Mouse (Mus musculus) T-helper 2 cell (primary cell): ENCODE results near the gene Arid1a.

Source experiments
- in situ Hi-C: fragments of 300-600 bp; cut with MboI, MseI; formaldehyde crosslinking; loops from one replicate; pipeline ENCODE4 v1.15.1; 2025; ENCODE audit warnings: high pct_unique_total_duplicates

The Arid1a gene

GRCm38 (mm10) chr4:133675594-133676016 lies 81.0 kb downstream of the Arid1a start:
- in situ Hi-C loops, result no loop called here

GRCm38 (mm10) chr4:133674331-133674695 lies 82.3 kb downstream of the Arid1a start:
- in situ Hi-C loops, result no loop called here

- in situ Hi-C loops, result no loop called here
These were observed 82.8 kb downstream of the Arid1a start for GRCm38 (mm10) chr4:133673666-133674330.

GRCm38 (mm10) chr4:133672845-133673647 lies 83.5 kb downstream of the Arid1a start:
- in situ Hi-C loops, result no loop called here

GRCm38 (mm10) chr4:133671881-133672844 lies 84.4 kb downstream of the Arid1a start, which contains the start of gene Pigv:
Pigv (minus strand) TSS chr4:133672647.
- in situ Hi-C loops, result no loop called here

- in situ Hi-C loops, result no loop called here
These were observed 85.2 kb downstream of the Arid1a start for GRCm38 (mm10) chr4:133671184-133671880.

GRCm38 (mm10) chr4:133669652-133670210 lies 86.8 kb downstream of the Arid1a start:
- in situ Hi-C loops, result no loop called here

GRCm38 (mm10) chr4:133668537-133668936 lies 88.0 kb downstream of the Arid1a start:
- in situ Hi-C loops, result no loop called here

GRCm38 (mm10) chr4:133666199-133666598 lies 90.4 kb downstream of the Arid1a start:
- in situ Hi-C loops, result no loop called here

- in situ Hi-C loops, result no loop called here
These were observed 91.5 kb downstream of the Arid1a start for GRCm38 (mm10) chr4:133665118-133665517.

GRCm38 (mm10) chr4:133662945-133663344 lies 93.6 kb downstream of the Arid1a start:
- in situ Hi-C loops, result loop anchor here (5.0 kb wide), 1 partner anchor 169 kb away; no protein-coding TSS in a partner anchor

GRCm38 (mm10) chr4:133662421-133662820 lies 94.1 kb downstream of the Arid1a start:
- in situ Hi-C loops, result loop anchor here (5.0 kb wide), 1 partner anchor 170 kb away; no protein-coding TSS in a partner anchor

- in situ Hi-C loops, result loop anchor here (5.0 kb wide), 1 partner anchor 172 kb away; no protein-coding TSS in a partner anchor
These were observed 96.1 kb downstream of the Arid1a start for GRCm38 (mm10) chr4:133660193-133661155.

GRCm38 (mm10) chr4:133659497-133660192 lies 96.9 kb downstream of the Arid1a start:
- in situ Hi-C loops, result loop anchor here (5.0 kb wide), 1 partner anchor 173 kb away; no protein-coding TSS in a partner anchor

- in situ Hi-C loops, result no loop called here
These were observed 97.8 kb downstream of the Arid1a start for GRCm38 (mm10) chr4:133658729-133659128.

- in situ Hi-C loops, result no loop called here
These were observed 98.6 kb downstream of the Arid1a start for GRCm38 (mm10) chr4:133657829-133658458.

- in situ Hi-C loops, result no loop called here
These were observed 99.6 kb downstream of the Arid1a start for GRCm38 (mm10) chr4:133656997-133657396.

- in situ Hi-C loops, result no loop called here
These were observed 100.3 kb downstream of the Arid1a start for GRCm38 (mm10) chr4:133656294-133656693.
